Mouse (Mus musculus) MEL (cell line): ENCODE measurements at regions not wholly inside any gene's neighbourhood (a gene's known extent, or its start where the extent isn't known, plus 50 kb on each side); places are given as distances from the start of the nearest gene placed in this dataset.
A peak's percentile ranks its signal among the peaks of the same experiment; 100 is the strongest.

Experiments
- DNase-seq: peaks from one replicate; pipeline ENCODE4 v3.0.0; 2011; ENCODE audit warnings: low read depth, low spot score
- H3K27ac ChIP-seq: 2 replicates; pipeline ENCODE4 v1.5.1; 2012; ENCODE audit warnings: low read depth, mild to moderate bottlenecking, control low read depth, low read length, moderate library complexity; ENCODE audit not compliant: control insufficient read depth
- H3K27me3 ChIP-seq, 2 experiments: fragments of 150-350 bp in 1 of 2; sonication (generic) in 1 of 2; 2 replicates each; pipeline ENCODE4 v1.6.1; 2012; ENCODE audit warnings: low read length in 2 of 2, mild to moderate bottlenecking in 2 of 2, improper control_type of control experiment in 1 of 2, moderate library complexity in 1 of 2; ENCODE audit not compliant: insufficient read depth in 2 of 2, control insufficient read depth in 1 of 2
- H3K36me3 ChIP-seq, 2 experiments: 2 replicates each; pipeline ENCODE4 v1.6.1; 2012 to 2014; ENCODE audit warnings: low read length in 2 of 2, improper control_type of control experiment in 1 of 2, inconsistent platforms in 1 of 2, mild to moderate bottlenecking in 1 of 2; ENCODE audit not compliant: insufficient read depth in 2 of 2, control insufficient read depth in 1 of 2
- H3K4me1 ChIP-seq, 2 experiments: fragments of 150-350 bp in 1 of 2; sonication (generic) in 1 of 2; 2 replicates each; pipeline ENCODE4 v1.6.1; 2012; ENCODE audit warnings: low read length in 2 of 2, improper control_type of control experiment in 1 of 2, mild to moderate bottlenecking in 1 of 2; ENCODE audit not compliant: insufficient read depth in 2 of 2, control insufficient read depth in 1 of 2
- H3K4me3 ChIP-seq, 2 experiments: fragments of 150-350 bp in 1 of 2; sonication (generic) in 1 of 2; 2 replicates each; pipeline ENCODE4 v1.5.1; 2012; ENCODE audit warnings: low read depth in 2 of 2, low read length in 2 of 2, mild to moderate bottlenecking in 2 of 2, moderate library complexity in 2 of 2, control low read depth in 1 of 2, improper control_type of control experiment in 1 of 2; ENCODE audit not compliant: control insufficient read depth in 1 of 2, insufficient read depth in 1 of 2
- H3K79me2 ChIP-seq: 2 replicates; pipeline ENCODE4 v1.6.1; 2012; ENCODE audit warnings: mild to moderate bottlenecking, low read length, moderate library complexity; ENCODE audit not compliant: control insufficient read depth, poor library complexity, insufficient read depth
- H3K9ac ChIP-seq: 2 replicates; pipeline ENCODE4 v1.6.1; 2012; ENCODE audit warnings: low read depth, mild to moderate bottlenecking, control low read depth, low read length, moderate library complexity; ENCODE audit not compliant: control insufficient read depth, poor library complexity, severe bottlenecking
- H3K9me3 ChIP-seq: fragments of 150-350 bp; sonication (generic); replicated peaks from 2 replicates; pipeline ENCODE4 v1.6.1; 2012; ENCODE audit warnings: mild to moderate bottlenecking, low read length, improper control_type of control experiment, moderate library complexity; ENCODE audit not compliant: insufficient read depth
- CTCF ChIP-seq, 3 experiments: IDR thresholded peaks in 2 of 3; conservative IDR thresholded peaks in 1 of 3; 2 replicates each; pipeline ENCODE4 v1.5.1; 2011 to 2012; ENCODE audit warnings: low read length in 3 of 3, low read depth in 2 of 3, mild to moderate bottlenecking in 2 of 3, improper control_type of control experiment in 1 of 3, inconsistent platforms in 1 of 3, mixed read lengths in 1 of 3, moderate library complexity in 1 of 3; ENCODE audit not compliant: control insufficient read depth in 1 of 3, insufficient read depth in 1 of 3, poor library complexity in 1 of 3, severe bottlenecking in 1 of 3
- E2F4 ChIP-seq: IDR thresholded peaks from 2 replicates; pipeline ENCODE4 v1.6.1; 2011; ENCODE audit warnings: low read depth, low read length, improper control_type of control experiment, borderline replicate concordance
- ELF1 ChIP-seq: IDR thresholded peaks from 2 replicates; pipeline ENCODE4 v1.6.1; 2014; ENCODE audit warnings: low read depth, mild to moderate bottlenecking, inconsistent platforms, low read length, improper control_type of control experiment, moderate library complexity
- EP300 ChIP-seq, 2 experiments: IDR thresholded peaks; 2 replicates each; pipeline ENCODE4 v1.6.1; 2011; ENCODE audit warnings: improper control_type of control experiment in 2 of 2, low read length in 2 of 2, low read depth in 1 of 2, mild to moderate bottlenecking in 1 of 2
- ETS1 ChIP-seq: IDR thresholded peaks from 2 replicates; pipeline ENCODE4 v1.6.1; 2012; ENCODE audit warnings: low read depth, mild to moderate bottlenecking, inconsistent platforms, low read length, improper control_type of control experiment, moderate library complexity
- GATA1 ChIP-seq: IDR thresholded peaks from 2 replicates; pipeline ENCODE4 v1.6.1; 2011; ENCODE audit warnings: low read depth, low read length, improper control_type of control experiment
- HCFC1 ChIP-seq: IDR thresholded peaks from 2 replicates; pipeline ENCODE4 v1.6.1; 2012; ENCODE audit warnings: low read depth, mild to moderate bottlenecking, inconsistent platforms, low read length, improper control_type of control experiment, moderate library complexity
- JUND ChIP-seq: IDR thresholded peaks from 2 replicates; pipeline ENCODE4 v1.6.1; 2011; ENCODE audit warnings: low read depth, mild to moderate bottlenecking, improper control_type of control experiment, low read length
- KAT2A ChIP-seq: conservative IDR thresholded peaks from 2 replicates; pipeline ENCODE4 v1.6.1; 2012; ENCODE audit warnings: low read depth, low read length, improper control_type of control experiment, inconsistent platforms
- MAFK ChIP-seq: IDR thresholded peaks from 2 replicates; pipeline ENCODE4 v1.6.1; 2011; ENCODE audit warnings: low read depth, mild to moderate bottlenecking, low read length, improper control_type of control experiment, borderline replicate concordance
- MAX ChIP-seq: IDR thresholded peaks from 2 replicates; pipeline ENCODE4 v1.6.1; 2011; ENCODE audit warnings: low read length, improper control_type of control experiment
- MAZ ChIP-seq: IDR thresholded peaks from 2 replicates; pipeline ENCODE4 v1.6.1; 2012; ENCODE audit warnings: low read depth, mild to moderate bottlenecking, inconsistent platforms, low read length, improper control_type of control experiment
- MEF2A ChIP-seq: IDR thresholded peaks from 2 replicates; pipeline ENCODE4 v1.6.1; 2014; ENCODE audit warnings: low read depth, mild to moderate bottlenecking, inconsistent platforms, low read length, improper control_type of control experiment; ENCODE audit not compliant: poor library complexity, insufficient replicate concordance, severe bottlenecking; ENCODE audit errors: extremely low read depth
- MXI1 ChIP-seq: IDR thresholded peaks from 2 replicates; pipeline ENCODE4 v1.6.1; 2011; ENCODE audit warnings: mild to moderate bottlenecking, low read depth, low read length, improper control_type of control experiment
- MYB ChIP-seq: IDR thresholded peaks from 2 replicates; pipeline ENCODE4 v1.6.1; 2011; ENCODE audit warnings: mild to moderate bottlenecking, low read depth, low read length, improper control_type of control experiment
- MYC ChIP-seq: IDR thresholded peaks from 2 replicates; pipeline ENCODE4 v1.6.1; 2011; ENCODE audit warnings: low read depth, mild to moderate bottlenecking, low read length, improper control_type of control experiment, moderate library complexity
- NRF1 ChIP-seq: IDR thresholded peaks from 2 replicates; pipeline ENCODE4 v1.6.1; 2014; ENCODE audit warnings: low read depth, mild to moderate bottlenecking, inconsistent platforms, low read length, improper control_type of control experiment, moderate library complexity; ENCODE audit not compliant: poor library complexity, insufficient read depth, severe bottlenecking
- POLR2A ChIP-seq, 2 experiments: IDR thresholded peaks; 2 replicates each; pipeline ENCODE4 v1.6.1; 2011 to 2012; ENCODE audit warnings: low read length in 2 of 2, mild to moderate bottlenecking in 2 of 2, control low read depth in 1 of 2, improper control_type of control experiment in 1 of 2, low read depth in 1 of 2, moderate library complexity in 1 of 2; ENCODE audit not compliant: control insufficient read depth in 1 of 2, insufficient read depth in 1 of 2, poor library complexity in 1 of 2
- POLR2AphosphoS2 ChIP-seq: IDR thresholded peaks from 2 replicates; pipeline ENCODE4 v1.6.1; 2011; ENCODE audit warnings: low read length, improper control_type of control experiment
- RCOR1 ChIP-seq: IDR thresholded peaks from 2 replicates; pipeline ENCODE4 v1.6.1; 2012; ENCODE audit warnings: low read depth, mild to moderate bottlenecking, inconsistent platforms, low read length, improper control_type of control experiment
- SIN3A ChIP-seq: IDR thresholded peaks from 2 replicates; pipeline ENCODE4 v1.6.1; 2012; ENCODE audit warnings: low read length, improper control_type of control experiment, inconsistent platforms
- SMC3 ChIP-seq: IDR thresholded peaks from 2 replicates; pipeline ENCODE4 v1.6.1; 2011; ENCODE audit warnings: low read depth, low read length, improper control_type of control experiment
- TAL1 ChIP-seq: IDR thresholded peaks from 2 replicates; pipeline ENCODE4 v1.6.1; 2012; ENCODE audit warnings: mild to moderate bottlenecking, inconsistent platforms, low read length, moderate library complexity, mixed read lengths
- TBP ChIP-seq: IDR thresholded peaks from 2 replicates; pipeline ENCODE4 v1.8.0; 2011; ENCODE audit warnings: low read depth, low read length, improper control_type of control experiment
- TCF12 ChIP-seq: IDR thresholded peaks from 2 replicates; pipeline ENCODE4 v1.6.1; 2014; ENCODE audit warnings: low read depth, mild to moderate bottlenecking, inconsistent platforms, low read length, improper control_type of control experiment, moderate library complexity
- USF1 ChIP-seq: IDR thresholded peaks from 2 replicates; pipeline ENCODE4 v1.6.1; 2014; ENCODE audit warnings: low read depth, mild to moderate bottlenecking, inconsistent platforms, low read length, improper control_type of control experiment, moderate library complexity
- USF2 ChIP-seq, 2 experiments: IDR thresholded peaks; 2 replicates each; pipeline ENCODE4 v1.6.1; 2011 to 2012; ENCODE audit warnings: improper control_type of control experiment in 2 of 2, low read length in 2 of 2, borderline replicate concordance in 1 of 2, inconsistent platforms in 1 of 2, low read depth in 1 of 2, mild to moderate bottlenecking in 1 of 2; ENCODE audit not compliant: insufficient read depth in 1 of 2
- ZC3H11A ChIP-seq: IDR thresholded peaks from 2 replicates; pipeline ENCODE4 v1.6.1; 2012; ENCODE audit warnings: low read depth, mild to moderate bottlenecking, inconsistent platforms, low read length, improper control_type of control experiment
- ZKSCAN1 ChIP-seq: IDR thresholded peaks from 2 replicates; pipeline ENCODE4 v1.6.1; 2012; ENCODE audit warnings: low read depth, mild to moderate bottlenecking, inconsistent platforms, low read length, improper control_type of control experiment, moderate library complexity
- ZMIZ1 ChIP-seq: IDR thresholded peaks from 2 replicates; pipeline ENCODE4 v1.6.1; 2012; ENCODE audit warnings: low read depth, mild to moderate bottlenecking, inconsistent platforms, low read length, improper control_type of control experiment, moderate library complexity
- ZNF384 ChIP-seq: IDR thresholded peaks from 2 replicates; pipeline ENCODE4 v1.6.1; 2012; ENCODE audit warnings: low read depth, mild to moderate bottlenecking, inconsistent platforms, low read length, improper control_type of control experiment

- Histone ChIP-seq H3K9ac (peak overlapping the region; percentile 30), H3K27ac (no peak overlapping the region), H3K4me3 (peak overlapping the region; percentile 16 to 28; a peak in 3 of 4 replicates), H3K79me2 (no peaks in the 10 kb centered on the region), H3K9me3 (no peaks in the 10 kb centered on the region), H3K27me3 (no peaks in the 10 kb centered on the region; a peak in 2 of 4 replicates), H3K36me3 (peaks cover 0 to 8% of the 10 kb centered on the region in 2 experiments; a peak in 2 of 4 replicates), H3K4me1 (peaks cover 4 to 17% of the 10 kb centered on the region in 2 experiments)
- DNase-seq = peak; percentile 82
- TF ChIP-seq MYC (no peak), ETS1 (peak; percentile 92), NRF1 (peak; percentile 85), EP300 (IDR thresholded peaks at IDR 0.05; ENCODE audit: low read depth in 1 of 2, low read length in 2 of 2) (peak; percentile 65 to 66), E2F4 (no peak), MEF2A (no peak), GATA1 (peak; percentile 80), MXI1 (no peak), MAZ (peak; percentile 24; the same call in 1 of the 2 replicates), ZC3H11A (no peak), RCOR1 (peak; percentile 50; the same call in 1 of the 2 replicates), SIN3A (no peak), KAT2A (no peak), CTCF (IDR thresholded peaks at IDR 0.05 in 2 of 3, conservative IDR thresholded peaks at IDR 0.05 in 1 of 3; ENCODE audit: control insufficient read depth in 1 of 3, insufficient read depth in 1 of 3, low read depth in 2 of 3, low read length in 3 of 3, poor library complexity in 1 of 3, severe bottlenecking in 1 of 3) (no peak), TCF12 (peak; percentile 72), HCFC1 (no peak), POLR2AphosphoS2 (no peak), MYB (no peak), USF2 (IDR thresholded peaks at IDR 0.05; ENCODE audit: borderline replicate concordance in 1 of 2, insufficient read depth in 1 of 2, low read depth in 1 of 2, low read length in 2 of 2) (no peak), ZMIZ1 (no peak), TAL1 (no peak), SMC3 (no peak), TBP (no peak), MAX (no peak; the same call in 1 of the 2 replicates), ELF1 (no peak), MAFK (no peak), ZKSCAN1 (no peak), POLR2A (IDR thresholded peaks at IDR 0.05; ENCODE audit: control insufficient read depth in 1 of 2, insufficient read depth in 1 of 2, low read depth in 1 of 2, low read length in 2 of 2, poor library complexity in 1 of 2) (no peak), USF1 (no peak), ZNF384 (no peak), JUND (no peak)
Measured at GRCm38 (mm10) chr11:57592228-57592748, 53.0 kb upstream of the Galnt10 start.
